Mouse (Mus musculus) heart, adult 2 months (tissue): Measurements from ENCODE around the gene 4930415O20Rik. TPM values are rescaled to one million over a fixed set of nuclear protein-coding genes. Genes with fewer than 3 reads are reported as not detected.

Experiments used
- DNase-seq, 2 experiments: peaks; one replicate each; pipeline ENCODE4 v3.0.0; 2021
- H3K27ac ChIP-seq: fragments of 200-600 bp; 2 replicates; pipeline ENCODE4 v1.8.1; 2022
- H3K27me3 ChIP-seq: fragments of 200-500 bp; 2 replicates; pipeline ENCODE4 v1.6.1; 2012; ENCODE audit warnings: mild to moderate bottlenecking, low read length, inconsistent platforms, mixed read lengths; ENCODE audit not compliant: control insufficient read depth, insufficient read depth
- H3K36me3 ChIP-seq: fragments of 200-500 bp; 2 replicates; pipeline ENCODE4 v1.6.1; 2012; ENCODE audit warnings: low read length, inconsistent platforms; ENCODE audit not compliant: control insufficient read depth, insufficient read depth
- H3K4me1 ChIP-seq: fragments of 200-500 bp; 2 replicates; pipeline ENCODE4 v1.6.1; 2011; ENCODE audit warnings: low read length; ENCODE audit not compliant: control insufficient read depth, insufficient read depth
- H3K4me3 ChIP-seq: fragments of 200-600 bp; 2 replicates; pipeline ENCODE4 v1.8.1; 2022
- H3K79me2 ChIP-seq: fragments of 200-500 bp; replicated peaks from 2 replicates; pipeline ENCODE4 v1.6.1; 2012; ENCODE audit warnings: mild to moderate bottlenecking, inconsistent platforms, low read length, moderate library complexity, mixed read lengths; ENCODE audit not compliant: control insufficient read depth, insufficient read depth
- H3K9ac ChIP-seq: fragments of 200-500 bp; 2 replicates; pipeline ENCODE4 v1.6.1; 2012; ENCODE audit warnings: low read depth, mild to moderate bottlenecking, control low read depth, inconsistent platforms, low read length, mixed read lengths
- CTCF ChIP-seq: fragments of 200-600 bp; IDR thresholded peaks from 2 replicates; pipeline ENCODE4 v1.8.1; 2022; ENCODE audit warnings: antibody characterized with exemption, mild to moderate bottlenecking, moderate library complexity
- EP300 ChIP-seq: fragments of 200-500 bp; IDR thresholded peaks from 2 replicates; pipeline ENCODE4 v1.6.1; 2011; ENCODE audit warnings: low read depth, low read length, control low read depth; ENCODE audit not compliant: insufficient read depth
- POLR2A ChIP-seq: fragments of 200-500 bp; IDR thresholded peaks from 2 replicates; pipeline ENCODE4 v1.6.1; 2011; ENCODE audit warnings: mild to moderate bottlenecking, low read depth, low read length, control low read depth; ENCODE audit not compliant: insufficient read depth
- WGBS: fragments of 180-500 bp; shearing (Covaris S2); methylation state at CpG from one replicate; pipeline ENCODE4 v1.1.7; 2018; 5-methylcytosine and 5-hydroxymethylcytosine counted together
- intact Hi-C: fragments of 180-260 bp; cut with DNase I; formaldehyde crosslinking; loops from one replicate; pipeline ENCODE4 v1.15.1; 2025
- long read RNA-seq: library from polyadenylated mRNA; stranded (forward); transcript quantifications from one replicate; pipeline ENCODE4 v2.0.0, GENCODE M21; 2021
- polyA plus RNA-seq: library from polyadenylated mRNA; depleted of rRNA; stranded (reverse); fragments of >200 nt; gene quantifications from 2 replicates; pipeline ENCODE4 v1.2.3, GENCODE M21; 2012; rRNA removed
- total RNA-seq, 2 experiments: library from RNA; stranded (reverse); gene quantifications; 2 replicates each; pipeline ENCODE4 v1.2.3; 2021

Gene 4930415O20Rik
- total RNA-seq: 1 to 10 TPM; 1.6 to 2.1 TPM
- polyA plus RNA-seq: not detected in 2 replicates
- long read RNA-seq: 0 reads

GRCm38 (mm10) chr15:98570873-98571538 is at the start of gene 4930415O20Rik, which contains the start of gene Ccnt1:
4930415O20Rik (plus strand) TSS chr15:98571004.
Ccnt1 (minus strand) TSS chr15:98570923.
- intact Hi-C loops: no loop called here
- Histone ChIP-seq H3K36me3 (peaks cover 6% of the 10 kb centered on the region; the same call in 1 of the 2 replicates), H3K27ac (no peak within 1 kb of the TSS), H3K27me3 (no peaks in the 10 kb centered on the region), H3K4me3 (no peak within 1 kb of the TSS), H3K4me1 (peaks cover 4% of the 10 kb centered on the region), H3K79me2 (peaks cover 2% of the 10 kb centered on the region), H3K9ac (no peak within 1 kb of the TSS)
- 62% methylated on average over 10 of the region's 10 CpGs for WGBS
- no peak for DNase-seq
- no peak for TF ChIP-seq POLR2A
- no peak for TF ChIP-seq CTCF
- no peak for TF ChIP-seq EP300

GRCm38 (mm10) chr15:98521245-98521644 is 49.6 kb upstream of the 4930415O20Rik start:
- intact Hi-C loops: no loop called here
- 81% methylated on average over 3 of the region's 3 CpGs for WGBS
- no peaks in the 10 kb centered on the region; the same call in 1 of the 2 replicates for H3K4me1 ChIP-seq
- H3K27ac ChIP-seq: no peak overlapping the region
- H3K79me2 ChIP-seq: no peaks in the 10 kb centered on the region
- no peak overlapping the region for H3K4me3 ChIP-seq
- H3K9ac ChIP-seq: no peak overlapping the region
- no peaks in the 10 kb centered on the region for H3K27me3 ChIP-seq
- DNase-seq: no peak
- peaks cover 24% of the 10 kb centered on the region for H3K36me3 ChIP-seq
- TF ChIP-seq POLR2A (no peak), EP300 (no peak), CTCF (no peak)

DNA sequence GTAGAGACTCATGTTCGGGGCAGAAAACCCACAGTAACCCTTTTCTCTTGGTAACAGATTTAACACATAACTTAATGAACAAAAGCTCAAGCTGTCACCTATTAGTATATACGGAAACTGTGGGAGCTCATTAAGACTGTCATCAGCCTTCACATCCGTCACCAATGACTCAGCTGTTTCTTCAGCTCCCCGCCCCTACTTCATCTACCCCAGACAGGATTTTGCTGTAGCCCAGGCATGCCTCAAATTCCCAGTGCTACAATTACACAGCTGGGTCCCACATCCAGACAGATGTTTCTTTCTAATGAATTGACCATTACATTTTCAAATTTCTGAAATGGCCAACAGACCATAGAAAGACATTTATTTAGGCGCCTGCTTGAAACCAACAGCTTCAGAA is 44.7 kb upstream of the 4930415O20Rik start:
- Histone ChIP-seq H3K4me1 (no peaks in the 10 kb centered on the region; the same call in 1 of the 2 replicates), H3K36me3 (peaks cover 37% of the 10 kb centered on the region), H3K79me2 (0 out of 2 replicates have a peak, but pooled peaks cover 2% of the 10 kb centered on the region), H3K4me3 (no peak overlapping the region), H3K9ac (no peak overlapping the region), H3K27ac (no peak overlapping the region), H3K27me3 (no peaks in the 10 kb centered on the region)
- intact Hi-C loops: no loop called here
- TF ChIP-seq POLR2A: no peak
- no peak for TF ChIP-seq CTCF
- TF ChIP-seq EP300: no peak
- no peak for DNase-seq
- WGBS: 57% methylated on average over 5 of the region's 5 CpGs

DNA sequence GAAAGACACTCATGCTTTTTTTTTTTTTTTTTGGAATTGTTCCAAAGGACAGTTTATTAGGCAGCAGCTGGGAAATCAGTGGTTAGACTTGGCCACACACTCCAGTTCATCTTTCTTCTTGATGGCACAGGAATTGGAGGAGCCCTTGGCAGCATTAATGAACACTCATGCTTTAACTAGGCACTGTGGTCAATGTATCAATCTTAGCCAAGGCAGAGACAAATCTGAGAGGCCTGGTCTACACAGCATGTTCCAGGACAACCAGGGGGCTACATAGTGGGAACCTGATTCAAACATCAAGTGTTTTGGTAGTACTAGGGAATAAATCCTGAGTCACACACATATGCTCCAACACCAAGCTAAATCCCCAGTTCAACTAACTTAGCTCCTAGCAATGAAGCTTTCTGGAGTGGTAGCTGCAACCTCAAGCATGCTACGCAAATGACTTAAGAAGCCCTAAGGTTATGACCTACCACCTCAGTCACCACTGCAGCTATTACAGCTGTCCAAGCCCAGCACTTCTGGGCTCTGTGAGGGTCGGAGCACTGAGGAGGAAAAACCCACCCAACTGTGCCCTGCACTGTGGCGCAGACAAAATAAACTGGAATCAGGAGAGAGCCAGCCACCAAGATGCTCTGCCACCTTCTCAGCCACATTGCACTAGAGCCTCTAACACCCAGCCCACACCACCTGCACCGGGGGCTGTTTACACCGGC is 43.6 kb upstream of the 4930415O20Rik start:
- no peaks in the 10 kb centered on the region for H3K27me3 ChIP-seq
- WGBS: 96% methylated on average over 5 of the region's 5 CpGs
- peaks cover 37% of the 10 kb centered on the region for H3K36me3 ChIP-seq
- H3K27ac ChIP-seq: no peak overlapping the region
- DNase-seq: no peak
- peaks cover 2% of the 10 kb centered on the region; the same call in 1 of the 2 replicates for H3K79me2 ChIP-seq
- H3K4me1 ChIP-seq: peaks cover under 1% of the 10 kb centered on the region
- TF ChIP-seq EP300 (no peak), CTCF (no peak), POLR2A (no peak)
- H3K4me3 ChIP-seq: no peak overlapping the region
- intact Hi-C loops: no loop called here
- H3K9ac ChIP-seq: no peak overlapping the region

DNA sequence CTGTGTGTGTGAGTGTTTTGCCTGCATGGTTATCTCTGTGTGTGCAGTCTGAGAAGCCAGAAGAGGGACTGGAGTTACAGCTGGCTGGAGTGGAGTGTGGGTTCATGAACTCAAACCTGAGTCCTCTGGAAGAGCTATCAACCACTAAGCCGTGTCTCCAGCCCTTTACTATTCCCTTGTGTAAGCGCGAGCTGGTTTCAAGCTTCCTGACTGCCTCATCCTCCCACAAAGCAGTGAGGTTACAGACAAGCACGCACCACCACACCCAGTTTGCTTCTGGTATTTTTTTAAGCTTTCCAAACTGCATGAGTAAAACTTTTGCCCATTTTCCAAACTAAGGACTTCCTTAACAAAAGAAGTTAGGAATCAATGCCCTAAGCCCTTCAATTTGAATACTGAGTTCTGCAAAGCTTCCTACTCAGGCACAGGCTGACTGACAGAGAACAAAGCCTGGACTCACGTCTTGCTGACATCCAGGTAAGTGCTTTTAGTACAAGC is 42.7 kb upstream of the 4930415O20Rik start:
- intact Hi-C loops: no loop called here
- peaks cover 40% of the 10 kb centered on the region for H3K36me3 ChIP-seq
- TF ChIP-seq CTCF (no peak), POLR2A (no peak), EP300 (no peak)
- H3K9ac ChIP-seq: no peak overlapping the region
- WGBS: 51% methylated on average over 5 of the region's 5 CpGs
- H3K4me3 ChIP-seq: no peak overlapping the region
- peaks cover 3% of the 10 kb centered on the region for H3K4me1 ChIP-seq
- no peaks in the 10 kb centered on the region for H3K27me3 ChIP-seq
- no peak for DNase-seq
- no peak overlapping the region for H3K27ac ChIP-seq
- peaks cover 2% of the 10 kb centered on the region; the same call in 1 of the 2 replicates for H3K79me2 ChIP-seq

DNA sequence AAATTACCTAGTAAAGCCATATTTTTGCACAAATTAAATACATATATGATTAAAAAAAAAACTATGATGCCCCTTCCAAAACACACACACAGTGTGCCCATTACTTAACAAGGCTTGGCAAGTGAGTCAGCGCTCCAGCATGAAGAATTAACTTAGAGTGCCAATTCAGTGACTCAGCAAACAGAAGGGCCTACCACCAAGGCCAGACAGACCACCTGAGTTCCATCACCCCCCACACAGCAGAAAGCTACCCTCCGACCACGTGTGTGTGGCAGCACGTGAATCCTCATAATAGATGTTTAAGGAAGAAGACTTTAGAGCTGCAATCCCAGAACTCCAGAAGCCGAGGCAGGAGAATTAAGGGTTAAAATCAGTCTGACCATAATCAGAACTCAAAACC is 38.5 kb upstream of the 4930415O20Rik start:
- 22% methylated on average over 5 of the region's 5 CpGs for whole genome bisulfite sequencing

More for the DNA sequence above, 38.5 kb upstream of the 4930415O20Rik start:
- Histone ChIP-seq H3K36me3 (peaks cover 13% of the 10 kb centered on the region), H3K27ac (peak overlapping the region; percentile 29; the same call in 1 of the 2 replicates), H3K27me3 (no peaks in the 10 kb centered on the region), H3K79me2 (peaks cover 2% of the 10 kb centered on the region; the same call in 1 of the 2 replicates), H3K4me1 (peaks cover 3% of the 10 kb centered on the region), H3K4me3 (peak overlapping the region; percentile 96), H3K9ac (peak overlapping the region; percentile 36)
- TF ChIP-seq POLR2A (no peak), EP300 (no peak), CTCF (no peak)
- intact Hi-C loops: no loop called here
- DNase-seq: no peak
